Mouse (Mus musculus) testis, postnatal 10 days (tissue): ENCODE results near the gene Fam131a.

ENCODE experiments used
- DNase-seq: peaks from one replicate; pipeline ENCODE4 v3.0.0; 2021; ENCODE audit warnings: low spot score

Fam131a gene

DNA sequence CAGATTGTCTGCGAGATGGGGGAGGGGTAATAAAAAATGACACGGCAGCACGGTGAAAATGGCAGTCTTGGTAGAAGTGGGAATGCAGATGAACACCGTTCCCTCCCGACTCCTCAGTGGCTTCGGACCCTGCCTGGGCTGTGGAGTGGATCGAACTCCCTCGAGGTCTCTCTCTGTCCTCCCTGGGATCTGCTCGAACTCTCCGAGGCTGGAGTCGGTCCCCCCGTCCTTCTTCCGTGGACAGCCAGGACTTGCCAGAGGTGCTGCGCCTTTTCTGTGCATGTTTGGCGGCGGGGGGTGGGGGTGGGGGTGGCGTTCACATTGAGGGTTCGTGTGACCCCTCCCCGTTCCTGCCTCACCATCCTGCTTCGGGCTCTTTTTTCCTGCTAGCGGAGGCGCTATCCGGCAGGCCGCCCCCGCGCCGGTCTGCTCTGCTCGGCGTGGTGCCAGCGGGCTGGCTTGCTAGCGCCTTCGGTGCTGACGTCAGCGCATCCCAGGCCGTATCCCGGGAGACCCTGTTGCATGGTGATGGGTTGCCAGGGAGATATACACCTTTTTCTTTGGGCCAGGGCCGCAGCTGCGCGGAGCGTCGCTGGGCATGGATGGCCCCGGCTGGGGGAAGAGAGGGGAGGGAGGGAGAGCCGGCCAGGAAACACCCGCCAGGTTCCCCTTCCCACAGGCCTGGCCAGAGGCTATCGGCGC, 2.7 kb downstream of the Fam131a start:
- peak; percentile 94 for DNase-seq

DNA sequence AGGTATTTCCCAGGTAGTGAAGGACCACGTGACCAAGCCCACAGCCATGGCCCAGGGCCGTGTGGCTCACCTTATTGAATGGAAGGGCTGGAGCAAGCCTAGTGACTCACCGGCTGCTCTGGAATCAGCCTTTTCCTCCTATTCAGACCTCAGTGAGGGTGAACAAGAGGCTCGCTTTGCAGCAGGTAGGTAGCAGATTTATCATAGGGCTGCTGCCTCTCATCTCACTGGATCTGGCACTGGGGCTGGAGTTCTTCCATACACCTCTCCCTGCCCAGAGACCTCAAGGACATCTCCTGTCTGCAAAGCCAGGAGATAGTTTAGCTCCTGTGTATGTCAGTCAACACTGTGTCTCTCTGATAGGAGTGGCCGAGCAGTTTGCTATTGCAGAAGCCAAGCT, 6.2 kb downstream of the Fam131a start:
- no peak for DNase-seq

DNA sequence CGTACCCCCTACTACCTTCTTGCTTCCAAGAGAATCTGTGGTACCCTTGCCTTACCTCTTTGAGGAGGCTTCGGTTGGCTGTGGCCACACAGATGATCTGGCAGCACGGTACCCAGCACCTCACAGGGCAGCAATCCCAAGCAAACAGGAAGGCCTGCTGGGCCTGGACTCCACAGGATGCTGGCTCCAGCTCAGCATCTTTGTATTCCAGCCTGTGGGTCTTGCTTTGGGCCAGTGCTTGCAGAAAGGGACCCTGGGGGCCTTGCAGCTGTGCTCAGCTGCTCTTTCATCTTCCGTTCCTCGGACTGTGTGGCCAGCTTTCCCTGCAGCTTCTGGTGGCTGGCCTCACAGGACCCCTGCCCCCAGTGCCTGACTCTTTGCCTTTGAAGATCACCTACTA, 7.0 kb downstream of the Fam131a start:
- DNase-seq, result no peak

DNA sequence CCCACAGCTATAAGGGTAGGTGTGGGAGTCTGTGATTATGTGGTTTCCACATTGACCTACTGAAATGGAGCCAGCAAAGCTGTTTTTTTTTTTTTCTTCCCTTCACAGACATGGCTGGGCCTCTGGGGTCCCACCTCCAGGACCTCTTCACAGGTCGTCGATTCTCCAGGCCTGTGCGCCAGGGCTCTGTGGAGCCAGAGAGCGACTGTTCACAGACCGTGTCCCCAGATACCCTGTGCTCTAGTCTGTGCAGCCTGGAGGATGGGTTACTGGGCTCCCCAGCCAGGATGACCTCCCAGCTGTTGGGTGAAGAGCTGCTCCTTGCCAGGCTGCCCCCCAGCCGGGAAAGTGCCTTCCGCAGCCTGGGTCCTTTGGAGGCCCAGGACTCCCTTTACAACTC, 8.3 kb downstream of the Fam131a start:
- no peak for DNase-seq

DNA sequence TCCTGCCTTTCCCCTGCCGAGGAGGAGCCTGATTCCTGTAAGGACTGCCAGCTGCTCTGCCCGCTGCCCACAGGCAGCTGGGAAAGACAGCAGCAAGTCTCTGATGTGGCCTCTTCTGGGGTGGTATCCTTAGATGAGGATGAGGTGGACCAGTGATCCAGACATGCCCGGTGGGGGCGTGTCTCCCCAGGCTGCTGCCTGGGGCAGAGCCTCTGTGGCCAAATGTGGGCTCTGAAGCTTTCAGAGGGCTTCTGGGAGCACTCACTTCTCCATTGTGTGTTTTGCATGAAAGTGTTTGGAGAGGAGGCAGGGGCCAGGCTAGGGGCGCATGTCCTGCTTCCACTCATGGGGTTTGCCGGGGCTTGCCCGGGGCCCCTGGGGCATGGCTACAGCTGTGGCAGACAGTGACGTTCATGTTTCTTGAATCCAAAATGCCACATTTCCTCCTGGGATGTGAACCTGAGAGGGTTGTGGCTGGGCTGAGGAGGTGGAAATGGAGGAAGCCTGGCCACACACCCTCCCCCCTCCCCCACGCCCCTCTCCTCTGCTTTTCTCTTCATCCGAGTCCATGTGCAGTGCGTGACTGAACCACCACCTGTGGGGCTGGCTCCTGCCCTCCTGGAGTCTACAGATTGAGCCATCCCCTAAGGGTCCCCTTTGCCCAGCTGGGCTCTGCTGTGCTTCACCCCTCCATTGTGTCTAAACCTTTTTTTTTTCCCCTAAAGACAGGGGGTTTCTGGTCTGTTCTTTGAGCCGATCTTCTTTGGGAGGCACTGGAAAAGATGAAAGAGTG, 8.9 kb downstream of the Fam131a start:
- no peak for DNase-seq

DNA sequence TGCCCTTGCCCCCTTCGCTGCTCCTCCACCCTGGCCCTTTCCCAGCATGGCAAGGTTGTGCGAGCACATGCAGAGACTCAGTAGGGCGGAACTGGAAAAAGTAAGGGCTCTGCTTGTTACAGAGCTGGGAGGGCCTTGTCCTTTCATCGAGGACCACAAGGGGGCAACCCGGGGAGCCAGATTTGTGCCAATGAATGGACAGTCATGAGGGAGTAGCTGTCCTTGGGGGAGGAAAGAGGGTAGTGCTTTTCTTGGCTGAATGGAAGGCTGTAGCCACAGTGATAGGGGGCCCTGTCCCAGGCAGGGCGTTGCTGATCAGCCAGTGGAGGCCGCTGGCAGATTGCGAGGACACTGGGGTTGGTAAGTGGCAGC, 9.5 kb downstream of the Fam131a start:
- peak; percentile 90 for DNase-seq

DNA sequence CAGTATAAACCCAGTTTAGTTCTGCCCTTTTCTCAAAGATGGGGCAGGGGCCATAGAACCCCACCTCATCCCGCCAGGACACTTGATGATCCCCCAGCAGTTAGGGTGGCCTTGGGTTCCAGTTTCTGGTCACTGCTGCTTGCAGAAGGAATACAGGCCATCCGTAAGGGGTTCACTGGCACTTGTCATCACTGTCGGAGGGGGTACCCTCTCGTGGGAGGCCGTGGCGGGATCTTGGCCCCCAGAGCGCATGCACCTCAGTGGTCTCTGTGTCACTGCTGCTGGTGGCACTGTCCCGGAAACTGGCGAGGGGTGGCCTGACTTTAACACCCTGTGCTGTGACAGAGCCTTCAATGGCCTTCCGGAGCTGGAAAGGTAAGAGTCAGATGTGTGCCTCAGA, 10.0 kb downstream of the Fam131a start:
- DNase-seq, result no peak

DNA sequence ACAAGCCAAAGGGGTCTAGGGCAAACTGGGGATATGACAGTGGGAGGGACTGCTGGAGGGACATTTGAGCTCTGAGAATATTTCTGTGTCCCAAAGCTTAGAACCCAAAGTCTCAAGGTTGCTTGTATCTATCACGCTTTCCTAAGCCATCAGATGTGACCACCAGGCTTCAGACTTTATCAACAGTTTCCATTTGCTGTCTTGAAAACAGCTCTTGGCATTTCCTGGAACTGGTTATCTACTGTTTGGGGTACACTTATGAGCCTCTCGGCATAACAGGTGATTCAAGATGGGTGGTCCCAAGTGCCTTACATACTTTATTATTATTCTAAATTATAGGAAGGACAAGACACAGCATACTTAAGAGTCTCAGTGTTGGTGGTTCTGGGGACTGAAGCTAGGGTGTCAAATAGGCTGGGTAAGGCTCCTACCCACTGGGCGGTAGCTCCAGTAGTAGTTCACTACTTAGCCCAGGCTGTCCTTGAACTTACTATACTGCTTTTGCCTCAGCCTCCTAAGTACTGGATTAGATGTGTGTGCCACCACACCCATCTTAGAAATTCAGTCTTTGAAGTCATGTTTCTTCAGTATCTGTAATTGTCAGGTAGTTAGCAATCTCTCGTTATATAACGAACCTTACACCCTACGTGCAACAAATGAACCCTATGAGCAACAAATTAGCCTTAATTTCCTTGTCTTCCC, 10.8 kb downstream of the Fam131a start:
- DNase-seq, result no peak

DNA sequence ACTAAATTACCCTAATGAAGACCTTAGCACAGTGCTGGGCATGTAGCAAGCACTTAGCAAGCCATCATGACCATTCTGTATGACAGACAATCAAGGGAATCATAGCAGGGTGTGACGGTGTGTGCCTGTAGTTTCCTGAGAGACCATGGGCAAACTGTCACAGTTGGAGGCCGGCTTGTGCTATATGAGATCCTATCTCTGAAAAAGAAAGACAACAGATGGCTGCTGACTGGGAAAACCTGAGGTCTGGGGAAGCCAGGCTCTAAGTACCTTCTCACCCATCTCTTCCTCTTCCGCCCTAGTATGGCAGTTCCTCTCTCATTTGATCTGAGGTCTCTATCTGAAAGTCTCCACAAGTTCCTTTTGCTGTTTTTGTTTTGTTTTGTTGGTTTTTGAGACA, 12.7 kb downstream of the Fam131a start:
- DNase-seq, result no peak

DNA sequence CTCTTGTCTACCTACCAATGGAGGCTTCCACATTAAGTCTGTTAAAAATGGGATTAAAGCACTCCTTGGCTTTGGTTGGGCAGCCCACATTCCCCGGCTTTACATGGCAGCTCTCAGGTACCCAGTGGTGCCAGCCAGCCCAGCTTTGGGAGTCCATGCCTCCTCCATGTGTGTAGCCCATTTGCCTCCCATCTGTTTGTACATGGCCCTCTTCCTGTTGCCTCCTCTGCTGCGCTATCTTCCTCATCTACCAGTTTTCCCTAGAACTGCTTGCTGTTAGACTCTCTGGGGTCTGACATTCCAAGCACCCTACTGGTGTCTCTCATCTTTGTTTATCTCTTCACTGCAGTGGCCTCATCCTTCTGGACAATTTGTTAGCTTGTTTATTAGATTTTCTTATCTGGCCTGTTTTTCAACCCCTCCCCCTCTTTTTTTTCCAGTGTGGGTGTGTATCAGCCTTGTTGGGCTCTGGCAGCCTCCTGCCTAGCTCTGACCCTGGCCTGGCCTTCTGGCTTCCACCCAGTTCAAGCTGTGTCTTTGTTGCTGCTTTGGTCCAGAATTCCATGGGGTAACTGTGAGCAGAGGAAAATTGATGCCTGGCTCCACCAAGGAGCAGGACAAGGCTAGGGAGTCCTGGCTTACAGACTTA, 13.5 kb downstream of the Fam131a start:
- DNase-seq, result peak; percentile 79

DNA sequence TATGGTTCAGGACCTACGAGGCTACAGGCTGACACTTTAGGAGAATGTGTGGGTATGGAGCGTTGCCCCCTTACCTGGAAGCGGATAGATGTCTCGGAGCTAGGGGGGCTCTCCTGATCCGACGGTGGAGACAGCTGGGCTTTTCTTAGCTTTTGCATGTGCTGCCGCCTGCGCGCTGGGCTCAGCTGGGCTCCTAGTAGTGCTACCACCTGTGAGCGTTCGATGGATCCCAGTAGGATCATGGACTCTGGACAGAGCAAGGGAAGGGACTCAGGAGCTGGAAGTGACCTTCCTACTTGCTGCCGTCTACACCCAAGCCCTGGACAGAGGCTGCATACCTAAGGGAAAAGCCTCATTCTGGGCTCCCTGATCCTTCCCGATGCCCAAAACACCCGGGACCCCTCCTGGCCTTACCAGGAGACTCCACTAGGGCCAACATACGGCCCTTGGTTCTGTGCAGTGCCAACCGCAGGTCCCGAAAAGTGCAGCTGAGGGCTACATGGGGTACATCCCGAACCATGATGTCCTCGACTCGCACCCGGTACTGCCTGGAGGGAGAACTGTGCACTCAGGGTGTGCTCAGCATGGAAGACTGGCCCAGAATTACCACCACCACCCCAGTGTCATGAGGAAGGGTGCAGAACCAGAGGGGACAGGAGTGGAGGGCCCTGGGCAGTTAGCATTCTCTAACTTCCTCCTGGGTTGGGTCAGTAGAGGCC, 15.3 kb downstream of the Fam131a start:
- DNase-seq, result no peak

DNA sequence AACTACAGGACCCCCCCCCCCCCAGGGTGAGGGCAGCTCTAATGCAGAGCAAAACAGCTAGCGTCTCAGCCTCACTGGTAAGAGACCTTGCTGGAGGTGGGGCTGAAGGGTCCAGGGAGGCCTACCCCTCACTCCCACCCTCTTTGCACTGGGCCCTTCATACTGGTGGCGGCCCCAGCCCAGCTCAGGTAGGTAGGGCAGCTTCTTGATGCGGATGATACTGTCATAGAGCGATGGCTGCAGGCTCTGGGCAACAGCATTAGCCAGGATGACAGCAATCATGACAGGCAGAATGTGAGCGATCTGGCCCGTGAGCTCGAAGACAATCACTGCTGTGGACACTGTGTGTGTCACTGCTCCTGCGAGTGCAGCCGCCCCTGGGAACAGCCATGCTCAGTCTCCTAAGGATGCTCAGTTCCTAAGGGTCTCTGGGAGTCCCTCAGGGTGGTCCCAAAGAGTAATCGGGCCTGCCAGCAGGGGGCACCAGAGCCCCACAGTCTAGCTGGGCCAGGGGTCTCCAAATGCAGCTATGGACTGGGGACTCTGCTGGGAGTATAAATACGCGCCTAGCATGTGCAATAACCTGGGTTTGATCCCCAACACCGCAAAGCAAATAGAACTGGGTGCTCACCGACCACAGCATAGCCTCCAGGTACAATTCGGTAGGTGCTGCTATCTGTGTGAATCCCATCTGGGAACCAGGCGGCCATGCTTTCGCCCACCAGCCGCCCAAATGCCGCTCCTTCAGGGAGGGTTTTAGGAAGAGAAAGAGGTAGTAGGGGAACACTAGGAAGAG, 16.1 kb downstream of the Fam131a start:
- DNase-seq, result peak; percentile 65

DNA sequence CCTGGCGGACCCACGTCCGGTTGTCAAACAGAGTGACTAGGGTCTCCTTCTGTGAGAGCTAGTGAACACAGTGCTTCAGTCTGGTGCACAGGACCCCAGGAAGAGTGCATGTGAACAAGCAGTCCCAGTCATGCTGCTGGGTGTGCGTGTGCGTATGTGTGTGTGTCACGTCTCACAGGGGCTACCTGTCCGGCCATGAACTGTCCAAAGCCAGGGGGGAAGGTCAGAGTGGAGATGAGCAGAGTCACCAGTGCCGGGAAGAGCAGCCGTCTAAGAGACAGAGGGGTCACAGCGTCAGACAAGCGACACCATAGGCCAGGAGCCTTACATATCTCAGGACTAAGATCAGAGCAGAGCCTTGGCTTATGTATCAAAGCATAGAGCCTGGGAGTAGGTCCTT, 17.3 kb downstream of the Fam131a start:
- no peak for DNase-seq

DNA sequence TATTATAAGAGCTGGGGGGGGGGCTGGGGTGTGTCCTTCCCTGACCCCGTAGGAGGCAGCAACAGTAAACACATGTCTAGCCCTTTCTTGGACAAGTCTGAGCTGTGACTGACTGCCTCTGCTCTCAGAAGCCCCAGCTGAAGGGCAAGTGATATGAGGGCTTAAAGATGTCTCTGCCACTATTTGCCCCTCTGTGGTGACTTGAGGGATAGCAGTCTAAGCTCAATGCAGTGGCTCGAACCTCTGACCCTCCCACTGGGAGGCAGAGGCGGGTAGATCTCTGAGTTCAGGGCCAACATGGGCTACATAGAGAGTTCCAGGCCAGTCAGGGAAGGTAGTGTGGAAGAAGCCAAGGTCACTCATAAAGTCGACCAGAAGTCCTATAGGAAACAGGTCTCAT, 17.8 kb downstream of the Fam131a start:
- no peak for DNase-seq

DNA sequence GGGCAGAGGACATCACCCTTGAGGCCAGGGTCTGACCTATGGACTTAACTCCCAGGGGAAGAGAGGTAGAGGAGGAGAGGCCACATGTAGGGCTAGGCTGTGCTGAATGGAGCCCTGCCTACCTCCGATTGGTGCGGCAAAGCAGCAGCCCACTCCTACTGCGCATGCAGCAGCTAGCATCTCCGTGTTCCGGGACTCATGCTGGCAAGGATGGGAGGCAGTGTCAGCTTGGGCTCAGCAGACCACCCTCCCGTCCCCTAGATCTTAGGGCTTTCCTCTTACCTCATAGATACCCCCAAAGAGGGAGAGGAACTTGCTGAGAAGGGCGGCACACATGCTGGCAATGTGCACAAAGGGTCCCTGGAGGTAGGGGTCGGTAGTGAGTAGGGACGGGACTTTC, 19.1 kb downstream of the Fam131a start:
- DNase-seq, result no peak

DNA sequence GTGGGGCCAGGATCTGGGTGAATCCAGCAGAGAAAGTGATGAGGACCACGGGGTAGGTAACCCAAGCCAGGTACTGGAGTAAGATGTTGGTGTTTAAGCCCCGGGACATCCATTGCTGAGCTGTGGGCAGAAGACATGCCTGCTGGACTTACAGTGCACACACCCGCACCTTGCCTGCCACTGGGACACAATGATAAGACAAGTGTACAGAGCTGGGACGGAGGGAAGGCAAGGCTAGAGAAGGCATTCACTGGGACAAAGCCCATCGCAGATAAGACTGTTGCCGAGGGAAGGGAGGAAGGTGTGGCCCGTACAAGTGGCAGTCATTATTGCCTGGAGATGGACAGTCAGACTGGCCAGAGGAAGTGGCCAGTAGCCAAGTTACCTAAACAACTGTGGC, 19.8 kb downstream of the Fam131a start:
- DNase-seq, result no peak

DNA sequence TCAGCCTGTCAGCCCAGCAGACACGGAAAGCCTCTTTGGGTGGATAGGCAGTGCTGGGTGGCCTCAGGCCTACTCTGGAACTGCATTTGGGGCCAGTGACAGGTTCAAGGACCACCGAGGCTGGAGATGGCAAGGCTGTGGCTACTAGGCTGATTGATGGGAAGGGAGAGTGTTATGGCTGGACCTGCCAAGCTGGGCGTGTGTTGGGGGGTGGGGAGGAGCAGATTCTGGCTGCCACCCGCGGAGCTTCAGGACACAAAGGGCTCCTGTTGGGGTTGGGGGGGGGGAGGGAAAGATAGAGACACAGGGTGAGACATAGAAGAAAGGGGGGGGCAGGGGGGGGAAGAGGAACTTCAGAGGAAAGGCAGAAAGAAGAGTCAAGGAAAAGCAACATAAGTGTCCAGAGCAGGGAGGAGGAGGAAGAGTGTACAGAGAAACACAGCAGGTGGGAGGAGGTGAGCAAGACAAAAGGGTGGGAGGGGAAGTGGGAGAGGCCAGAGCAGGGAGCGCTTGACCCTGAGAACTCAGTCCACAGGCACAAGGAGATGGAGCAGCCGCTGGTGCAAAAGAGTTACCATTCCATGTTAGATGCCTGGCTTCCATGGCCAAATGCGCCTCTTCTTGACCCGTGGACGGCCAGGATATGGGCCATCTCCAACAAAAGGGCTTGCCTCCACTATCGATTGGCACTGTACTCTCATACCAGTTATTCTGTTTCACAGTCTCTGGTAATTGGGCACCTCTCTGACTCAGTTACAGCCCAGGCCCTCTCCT, 21.5 kb downstream of the Fam131a start:
- peak; percentile 74 for DNase-seq

DNA sequence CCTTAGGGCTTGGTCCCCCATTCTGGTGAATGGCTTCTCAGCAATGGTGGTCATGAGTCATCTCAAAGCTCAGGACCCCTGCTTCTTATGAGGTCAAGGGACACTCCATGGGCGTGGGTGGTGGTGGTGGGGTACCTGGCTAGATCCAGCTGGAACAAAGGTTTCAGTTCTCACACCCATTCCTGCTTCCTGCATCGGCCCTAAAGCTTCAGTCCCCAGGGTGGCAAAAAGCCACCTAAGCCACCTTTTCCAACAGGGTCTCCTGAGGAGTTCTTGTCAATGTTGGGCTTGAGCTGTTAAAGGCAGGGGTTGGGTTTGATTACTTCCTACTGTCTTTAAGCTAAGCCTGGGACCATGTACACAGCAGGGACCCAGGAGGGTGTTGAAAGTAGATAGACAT, 22.1 kb downstream of the Fam131a start:
- no peak for DNase-seq

DNA sequence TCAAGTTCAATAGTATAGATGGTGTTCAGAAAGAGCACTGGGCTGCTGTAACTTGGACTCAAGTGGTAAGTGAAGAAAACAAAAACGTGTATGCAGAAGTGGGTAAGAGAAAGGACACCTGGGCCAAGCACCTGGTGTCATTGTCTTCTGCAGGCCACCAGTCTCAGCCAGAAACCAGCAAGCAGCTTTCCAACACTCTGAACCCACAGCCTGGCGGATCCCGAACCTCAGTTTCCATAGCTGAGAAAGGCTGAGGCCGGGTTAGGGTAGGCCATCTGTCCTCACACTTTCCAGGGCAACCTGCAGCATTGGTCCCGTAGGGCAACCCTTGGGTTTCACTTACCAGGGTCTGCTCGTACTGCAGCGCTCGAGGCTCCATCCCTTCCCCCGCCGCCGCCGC, 22.5 kb downstream of the Fam131a start:
- no peak for DNase-seq
